Mouse (Mus musculus): ENCODE results near the gene Als2cr12. TPM values are rescaled to one million over a fixed set of nuclear protein-coding genes. Genes with fewer than 3 reads are reported as not detected.
A peak's percentile ranks its signal among the peaks of the same experiment; 100 is the strongest.
"Not testable (repeated sequence)": the region's sequence is repeated elsewhere in the genome, so short reads cannot be mapped to it uniquely, and the experiment has no call there.

Als2cr12 gene
- polyA plus RNA-seq, 1 experiment from 2014 or later, result not detected

DNA sequence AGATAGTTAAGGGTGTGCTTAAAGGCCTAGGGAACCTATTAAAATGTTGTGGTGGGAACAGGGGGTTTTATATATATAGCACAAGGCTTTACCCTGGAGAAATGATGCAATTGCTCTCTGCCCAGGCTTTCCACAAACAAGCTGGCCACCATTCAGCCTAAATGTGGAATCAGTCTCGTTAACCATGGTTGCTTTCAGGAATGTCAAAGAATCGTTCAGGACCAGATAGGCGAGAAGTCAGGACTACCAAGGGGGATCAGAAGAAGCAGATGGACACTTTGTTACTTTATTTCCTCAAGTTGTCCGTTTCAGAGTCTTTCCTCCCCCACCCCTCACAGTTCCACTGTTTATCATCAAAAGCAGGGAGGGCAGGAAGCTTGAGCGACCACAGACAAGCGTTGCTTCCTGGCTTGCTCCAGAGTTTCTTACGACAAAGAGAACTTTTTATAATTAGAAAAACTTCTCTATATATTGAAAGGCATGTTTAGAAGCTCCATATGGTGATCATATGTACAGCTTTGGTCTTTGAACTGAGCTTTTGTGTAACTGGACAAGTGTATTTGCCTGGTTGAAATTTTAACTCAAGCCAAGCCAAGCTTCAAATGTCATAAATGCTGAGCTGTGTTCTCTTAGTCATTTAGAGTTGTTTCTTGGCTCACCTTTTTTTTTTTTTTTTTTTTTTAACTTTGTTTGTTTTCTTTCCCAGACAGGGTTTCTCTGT is 20.5 kb upstream of the Als2cr12 start:
- Histone ChIP-seq H3K36me3 (no peaks in the 10 kb centered on the region), H3K27ac (replicated peaks) (no peak overlapping the region), H3K4me3 (no peak overlapping the region), H3K4me1 (0 out of 2 replicates have a peak, but pooled peaks cover 13% of the 10 kb centered on the region), H3K4me2 (replicated peaks) (no peak overlapping the region), H3K27me3 (no peaks in the 10 kb centered on the region), H3K9me3 (no peaks in the 10 kb centered on the region), H3K9ac (replicated peaks) (no peak overlapping the region)
- no peak for ATAC-seq (ENCODE audit: low FRiP score, low read depth)
- WGBS, result 70% methylated on average over 7 of the region's 7 CpGs

DNA sequence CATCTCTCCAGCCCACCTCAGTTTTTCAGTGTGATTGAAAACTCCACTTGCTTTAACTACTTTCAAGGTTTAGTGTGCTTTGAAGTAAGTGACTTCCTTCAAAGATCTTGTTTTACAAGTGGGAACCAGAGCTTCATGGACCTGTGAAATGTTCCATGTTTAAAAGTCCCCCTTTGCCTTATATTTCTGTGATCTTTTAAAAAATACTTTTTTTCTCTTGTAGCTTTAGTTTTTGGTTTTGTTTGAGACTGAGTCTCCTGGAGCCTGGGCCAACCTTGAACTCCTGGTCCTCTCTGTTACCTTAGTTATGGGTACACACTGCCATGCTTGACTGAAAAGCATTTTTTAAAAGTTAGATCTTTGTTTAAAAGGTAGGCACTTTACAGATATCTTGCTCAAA is 19.7 kb upstream of the Als2cr12 start:
- ATAC-seq (ENCODE audit: low FRiP score, low read depth), result no peak
- H3K27me3 ChIP-seq, result no peaks in the 10 kb centered on the region

DNA sequence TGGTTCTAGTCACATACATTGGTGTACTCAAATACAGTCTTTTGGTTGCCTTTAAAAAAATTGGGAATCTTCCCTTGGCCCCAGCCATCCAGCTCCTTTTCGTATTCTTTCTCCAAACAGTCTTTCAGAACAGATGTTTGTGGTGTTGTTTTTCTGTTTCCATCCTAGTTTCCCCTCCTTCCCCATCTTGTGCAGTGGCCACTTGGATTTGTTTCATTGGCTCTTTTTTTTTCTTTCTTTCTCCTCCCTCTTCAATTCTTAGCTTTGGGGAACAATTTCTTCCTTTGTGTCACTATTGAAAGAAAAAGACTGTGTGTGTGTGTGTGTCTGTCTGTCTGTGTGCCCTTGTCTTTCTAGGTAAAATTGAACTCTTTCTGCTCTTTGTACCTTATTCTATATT is 18.6 kb upstream of the Als2cr12 start:
- H3K27me3 ChIP-seq, result no peaks in the 10 kb centered on the region
- H3K4me1 ChIP-seq, result 0 out of 2 replicates have a peak, but pooled peaks cover 13% of the 10 kb centered on the region
- no peak for ATAC-seq (ENCODE audit: low FRiP score, low read depth)
- H3K27ac ChIP-seq (replicated peaks), result no peak overlapping the region
- H3K4me3 ChIP-seq, result peak overlapping the region; percentile 62; the same call in 1 of the 2 replicates
- no peaks in the 10 kb centered on the region for H3K36me3 ChIP-seq
- H3K4me2 ChIP-seq (replicated peaks), result peak overlapping the region; percentile 73
- WGBS, result 63% methylated on average over 1 of the region's 1 CpGs
- no peak overlapping the region for H3K9ac ChIP-seq (replicated peaks)
- no peaks in the 10 kb centered on the region for H3K9me3 ChIP-seq

More for the DNA sequence above, 19.7 kb upstream of the Als2cr12 start:
- H3K4me1 ChIP-seq, result 0 out of 2 replicates have a peak, but pooled peaks cover 13% of the 10 kb centered on the region
- no peaks in the 10 kb centered on the region for H3K9me3 ChIP-seq
- H3K36me3 ChIP-seq, result no peaks in the 10 kb centered on the region
- no peak overlapping the region for H3K4me2 ChIP-seq (replicated peaks)
- H3K9ac ChIP-seq (replicated peaks), result no peak overlapping the region
- no peak overlapping the region for H3K4me3 ChIP-seq
- no peak overlapping the region for H3K27ac ChIP-seq (replicated peaks)

DNA sequence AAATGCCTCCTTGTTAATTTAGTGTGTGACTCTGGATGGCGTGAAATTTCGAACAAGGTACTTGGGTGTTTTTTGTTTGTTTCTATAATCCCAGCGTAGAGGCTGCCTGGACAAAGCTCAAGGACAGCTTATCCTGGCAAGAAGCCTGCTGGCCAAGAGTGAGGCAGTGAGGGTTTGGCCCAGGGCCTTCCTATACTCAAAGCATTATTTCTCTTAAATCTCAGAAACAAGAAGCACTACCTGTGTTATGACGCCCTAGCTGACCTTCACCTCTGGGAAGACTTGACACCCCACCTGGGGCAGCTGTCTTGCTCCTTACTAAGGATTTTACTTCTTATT is 18.1 kb upstream of the Als2cr12 start:
- Histone ChIP-seq H3K4me2 (replicated peaks) (peak overlapping the region; percentile 73), H3K4me1 (0 out of 2 replicates have a peak, but pooled peaks cover 13% of the 10 kb centered on the region), H3K27ac (replicated peaks) (peak overlapping the region; percentile 67; the same call in 1 of the 2 replicates), H3K9ac (replicated peaks) (peak overlapping the region; percentile 64; the same call in 1 of the 2 replicates), H3K27me3 (no peaks in the 10 kb centered on the region), H3K36me3 (no peaks in the 10 kb centered on the region), H3K4me3 (peak overlapping the region; percentile 62), H3K9me3 (no peaks in the 10 kb centered on the region)
- ATAC-seq (ENCODE audit: low FRiP score, low read depth), result no peak
- 50% methylated on average over 4 of the region's 4 CpGs for WGBS

DNA sequence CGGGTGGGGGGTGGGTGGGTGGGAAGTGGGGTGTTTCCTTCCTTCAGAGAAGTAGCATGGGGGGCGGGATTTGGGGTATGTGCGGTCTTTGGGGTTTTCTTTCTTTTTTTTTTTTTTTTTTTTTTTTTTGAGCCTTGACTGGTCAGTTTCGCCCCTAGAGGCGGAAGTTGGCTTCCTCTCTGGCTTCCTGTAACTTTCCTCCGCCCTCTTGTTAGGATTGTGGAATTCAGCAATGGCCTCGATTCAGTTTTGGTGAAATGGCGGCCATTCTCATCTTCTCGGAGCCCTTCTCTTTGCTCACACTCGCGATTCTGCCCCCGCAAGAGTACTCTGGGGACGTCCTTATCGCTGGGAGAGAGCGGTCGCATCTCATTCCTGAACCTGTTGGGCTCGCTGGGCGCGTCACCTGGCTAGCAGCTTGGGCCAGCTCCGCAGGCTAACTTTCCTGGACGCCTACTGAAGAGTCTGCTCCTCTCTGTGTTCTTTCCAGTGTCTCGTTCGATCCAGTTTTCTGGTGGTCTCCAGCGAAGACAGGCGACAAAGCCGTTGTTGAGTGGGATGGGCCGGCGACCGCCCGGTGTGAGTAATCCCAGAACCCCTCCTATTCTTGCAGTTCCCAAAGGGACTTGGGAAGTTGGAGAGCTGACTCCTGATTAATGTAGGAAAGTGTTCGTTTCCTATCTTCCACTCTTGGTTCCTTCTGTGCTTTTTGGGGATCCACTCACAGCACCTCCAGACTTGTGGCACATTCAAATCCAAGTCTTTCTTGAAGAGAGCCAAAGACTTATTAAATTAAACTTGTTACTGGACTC is 17.5 kb upstream of the Als2cr12 start:
- H3K36me3 ChIP-seq, result no peaks in the 10 kb centered on the region
- H3K27ac ChIP-seq (replicated peaks), result peak overlapping the region; percentile 67
- H3K27me3 ChIP-seq, result no peaks in the 10 kb centered on the region
- H3K4me1 ChIP-seq, result 0 out of 2 replicates have a peak, but pooled peaks cover 13% of the 10 kb centered on the region
- peak overlapping the region; percentile 64 for H3K9ac ChIP-seq (replicated peaks)
- peak overlapping the region; percentile 62 for H3K4me3 ChIP-seq
- peak overlapping the region; percentile 73 for H3K4me2 ChIP-seq (replicated peaks)
- ATAC-seq (ENCODE audit: low FRiP score, low read depth), result peak; percentile 25
- no peaks in the 10 kb centered on the region for H3K9me3 ChIP-seq
- 2% methylated on average over 29 of the region's 31 CpGs for WGBS

DNA sequence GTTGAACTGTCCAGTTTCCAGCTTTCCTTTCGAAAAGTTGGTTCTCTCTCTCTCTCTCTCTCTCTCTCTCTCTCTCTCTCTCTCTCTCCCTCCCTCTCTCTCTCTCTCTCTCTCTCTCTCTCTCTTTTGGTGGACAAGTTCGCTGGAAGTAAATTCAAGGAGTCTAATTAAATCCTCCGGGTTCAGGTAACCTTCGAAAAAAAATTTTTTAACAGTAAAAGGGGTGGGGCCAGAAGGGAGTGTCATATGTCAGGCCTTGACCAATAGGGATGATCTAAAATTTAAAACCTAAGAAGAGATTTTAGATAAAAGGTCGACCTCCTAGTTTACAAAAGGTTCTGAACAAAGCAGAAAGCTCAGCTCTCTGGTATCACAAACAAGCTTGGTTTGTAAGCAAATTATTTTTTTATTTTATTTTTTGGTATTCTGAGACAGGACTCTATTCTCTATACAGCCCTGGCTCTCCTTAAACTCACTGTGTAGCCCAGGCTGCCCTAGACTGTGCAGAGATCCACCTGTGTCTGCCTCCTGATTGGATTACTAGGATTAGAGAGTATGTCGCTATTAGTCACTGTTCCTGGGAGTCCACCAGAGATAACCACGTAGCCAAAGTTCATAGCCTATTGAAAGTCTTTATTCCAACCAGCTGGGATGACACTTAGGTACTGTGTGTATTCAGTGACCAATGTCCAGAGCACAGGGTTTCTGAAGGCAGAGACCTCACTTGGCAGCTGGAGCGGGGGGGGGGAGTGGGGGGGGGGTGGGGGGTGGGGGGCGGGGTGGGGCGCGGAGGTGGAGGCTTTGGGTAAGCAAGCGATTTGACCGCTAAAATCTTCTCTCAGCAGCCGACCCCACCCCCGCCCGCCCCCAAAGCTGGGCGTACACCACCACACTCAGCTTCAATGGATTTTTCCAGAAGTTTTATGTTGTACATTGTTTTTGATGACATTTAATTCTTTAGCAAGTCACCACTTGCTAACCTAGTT is 16.6 kb upstream of the Als2cr12 start:
- peak overlapping the region; percentile 7 for H3K27ac ChIP-seq (replicated peaks)
- H3K27me3 ChIP-seq, result no peaks in the 10 kb centered on the region
- H3K36me3 ChIP-seq, result no peaks in the 10 kb centered on the region
- WGBS, result 7% methylated on average over 16 of the region's 17 CpGs
- ATAC-seq (ENCODE audit: low FRiP score, low read depth), result peak; percentile 79
- peak overlapping the region; percentile 62 for H3K4me3 ChIP-seq
- peak overlapping the region; percentile 64 for H3K9ac ChIP-seq (replicated peaks)
- 0 out of 2 replicates have a peak, but pooled peaks cover 13% of the 10 kb centered on the region for H3K4me1 ChIP-seq
- peak overlapping the region; percentile 73 for H3K4me2 ChIP-seq (replicated peaks)
- no peaks in the 10 kb centered on the region for H3K9me3 ChIP-seq

DNA sequence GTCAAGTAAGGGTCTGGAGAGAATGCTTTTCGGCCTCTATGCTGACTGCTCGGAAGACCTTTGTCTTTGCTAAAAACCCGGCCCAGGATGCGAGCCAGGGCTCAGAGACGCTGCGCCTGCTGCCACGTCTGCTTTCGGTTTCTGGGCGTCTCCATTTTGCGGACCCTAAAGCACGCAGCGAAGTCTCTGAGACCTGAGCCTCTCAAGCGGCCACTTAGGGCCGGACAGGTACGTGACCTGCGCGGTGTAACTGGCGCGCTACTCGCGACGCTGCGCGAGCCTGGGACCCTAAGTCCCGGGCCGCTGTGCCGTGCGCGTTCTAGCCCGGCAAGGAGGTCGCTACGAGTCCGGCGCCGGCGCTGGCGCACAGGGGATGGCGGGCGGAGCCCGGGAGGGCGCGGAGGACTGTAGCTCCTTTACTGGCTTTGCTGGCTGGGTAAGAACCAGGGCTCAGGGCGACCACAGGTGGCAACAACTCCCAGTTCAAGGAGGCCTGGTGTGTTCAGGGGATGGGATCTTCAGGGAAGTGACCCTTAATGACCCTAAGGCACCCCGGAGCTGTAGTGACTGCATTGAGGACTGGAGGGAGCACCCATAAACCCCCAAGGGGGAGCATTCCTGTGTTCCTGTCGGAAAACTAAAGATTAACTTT is 15.7 kb upstream of the Als2cr12 start, which contains the start of gene Cflar:
TSS of gene Cflar (plus strand) at position 144 of the 652 bp plus-strand sequence.
- Histone ChIP-seq H3K4me3 (peak within 1 kb of the TSS; percentile 62), H3K27me3 (no peaks in the 10 kb centered on the region), H3K9ac (replicated peaks) (peak within 1 kb of the TSS; percentile 71), H3K36me3 (no peaks in the 10 kb centered on the region), H3K4me2 (replicated peaks) (peak within 1 kb of the TSS; percentile 73), H3K4me1 (0 out of 2 replicates have a peak, but pooled peaks cover 13% of the 10 kb centered on the region), H3K9me3 (no peaks in the 10 kb centered on the region), H3K27ac (replicated peaks) (peak within 1 kb of the TSS; percentile 86)
- under 1% methylated on average over 45 of the region's 45 CpGs for WGBS
- peak; percentile 82 for ATAC-seq (ENCODE audit: low FRiP score, low read depth)

DNA sequence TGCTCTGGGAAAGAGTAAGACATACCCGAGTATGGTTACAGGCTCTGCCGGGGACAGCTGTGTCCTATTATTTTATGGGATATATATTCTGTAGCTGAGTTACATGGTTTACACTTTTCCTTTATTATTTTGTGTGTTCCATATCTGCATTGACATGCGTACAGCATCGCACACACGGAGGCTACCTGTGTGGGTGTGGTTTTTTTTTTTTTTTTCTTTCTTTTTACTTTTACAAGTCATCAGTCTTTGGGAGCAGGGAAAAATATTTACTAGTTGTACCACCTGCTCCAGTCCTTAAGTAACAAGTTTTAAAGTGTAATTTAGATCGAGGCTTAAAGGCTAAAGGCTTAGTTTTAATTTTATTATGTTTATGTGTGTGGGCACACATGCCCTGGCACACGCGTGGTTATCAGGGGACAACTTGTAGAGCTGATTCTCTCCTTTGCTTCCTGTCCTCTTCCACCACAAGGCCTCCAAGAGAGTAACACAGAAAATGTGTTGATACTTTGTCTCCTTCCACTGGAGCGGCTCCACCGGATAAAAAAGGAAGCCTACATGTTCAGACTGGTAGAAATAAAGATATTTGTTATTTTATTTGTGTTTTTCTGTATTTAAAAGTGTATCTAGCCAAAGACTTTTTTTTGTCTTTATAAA is 15.0 kb upstream of the Als2cr12 start:
- 56% methylated on average over 10 of the region's 10 CpGs for WGBS
- 0 out of 2 replicates have a peak, but pooled peaks cover 13% of the 10 kb centered on the region for H3K4me1 ChIP-seq
- no peak for ATAC-seq (ENCODE audit: low FRiP score, low read depth)
- peak overlapping the region; percentile 62 for H3K4me3 ChIP-seq
- H3K27me3 ChIP-seq, result no peaks in the 10 kb centered on the region
- H3K9me3 ChIP-seq, result no peaks in the 10 kb centered on the region
- H3K9ac ChIP-seq (replicated peaks), result peak overlapping the region; percentile 71
- peak overlapping the region; percentile 73 for H3K4me2 ChIP-seq (replicated peaks)
- H3K36me3 ChIP-seq, result no peaks in the 10 kb centered on the region
- peak overlapping the region; percentile 86 for H3K27ac ChIP-seq (replicated peaks)

DNA sequence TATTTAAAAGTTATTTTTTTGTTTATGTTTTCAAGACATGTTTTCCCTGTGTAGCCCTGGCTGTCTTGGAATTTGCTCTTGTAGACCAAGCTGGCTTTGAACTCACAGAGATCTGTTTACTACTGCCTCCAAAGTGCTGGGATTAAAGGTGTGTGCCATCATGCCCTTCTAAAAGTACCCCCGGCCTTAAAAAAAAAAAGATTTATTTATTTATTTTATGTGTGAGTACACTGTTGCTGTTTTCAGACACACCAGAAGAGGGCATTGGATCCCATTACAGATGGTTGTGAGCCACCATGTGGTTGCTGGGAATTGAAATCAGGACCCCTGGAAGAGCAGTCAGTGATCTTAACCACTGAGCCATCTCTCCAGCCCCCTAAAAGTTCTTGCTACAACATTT is 14.3 kb upstream of the Als2cr12 start:
- not testable (repeated sequence) for H3K27ac ChIP-seq (replicated peaks); ATAC-seq (ENCODE audit: low FRiP score, low read depth); H3K4me2 ChIP-seq (replicated peaks); H3K9ac ChIP-seq (replicated peaks); H3K36me3 ChIP-seq; H3K4me3 ChIP-seq; H3K27me3 ChIP-seq; H3K9me3 ChIP-seq
- WGBS, result 91% methylated on average over 1 of the region's 1 CpGs
- H3K4me1 ChIP-seq, result 0 out of 2 replicates have a peak, but pooled peaks cover 13% of the 10 kb centered on the region

DNA sequence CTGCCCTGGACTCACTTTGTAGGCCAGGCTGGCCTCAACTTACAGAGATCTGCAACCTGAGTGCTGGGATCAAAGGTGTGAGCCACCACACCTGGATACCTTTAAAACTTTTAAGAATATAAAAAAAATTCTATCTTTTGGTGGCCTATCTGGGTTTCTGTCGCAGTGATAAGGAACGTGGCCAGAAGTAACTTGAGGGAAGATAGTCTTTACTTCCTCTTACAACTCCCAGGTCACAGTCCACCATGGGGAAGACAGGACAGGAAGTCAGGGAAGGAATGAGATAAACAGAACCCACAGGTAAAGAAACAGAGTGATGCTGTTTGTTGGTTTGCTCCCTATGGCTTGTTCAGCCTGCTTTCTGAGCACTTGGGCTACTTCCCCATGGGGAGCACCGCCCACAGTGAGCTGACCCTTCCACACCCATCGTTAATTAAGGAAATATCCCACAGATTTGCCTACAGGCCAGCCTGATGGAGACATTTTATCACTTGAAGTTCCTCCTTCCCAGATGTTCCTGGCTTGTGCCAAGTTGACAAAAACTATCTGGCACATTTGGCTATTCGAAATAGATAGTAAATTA is 4.9 kb upstream of the Als2cr12 start:
- not testable (repeated sequence) for H3K27ac ChIP-seq (replicated peaks); H3K9me3 ChIP-seq; H3K4me3 ChIP-seq; ATAC-seq (ENCODE audit: low FRiP score, low read depth); H3K4me1 ChIP-seq; H3K36me3 ChIP-seq; H3K27me3 ChIP-seq; H3K4me2 ChIP-seq (replicated peaks); H3K9ac ChIP-seq (replicated peaks)
- 89% methylated on average over 5 of the region's 5 CpGs for WGBS

All from midbrain, embryonic 12.5 days (tissue).